Mouse (Mus musculus): Measurements from ENCODE around the gene Tlcd1. TPM values are rescaled to one million over a fixed set of nuclear protein-coding genes. Genes with fewer than 3 reads are reported as not detected.

Gene Tlcd1
- polyA plus RNA-seq, 1 experiment from 2014 or later, result 8.0 TPM

GRCm38 (mm10) chr11:78168541-78169468 is 7.7 kb upstream of the Tlcd1 start:
- no peak overlapping the region for H3K9ac ChIP-seq (replicated peaks)
- H3K4me1 ChIP-seq, result peaks cover 7% of the 10 kb centered on the region
- no peaks in the 10 kb centered on the region for H3K9me3 ChIP-seq
- H3K4me3 ChIP-seq, result no peak overlapping the region
- H3K27ac ChIP-seq (replicated peaks), result no peak overlapping the region
- 69% methylated on average over 19 of the region's 19 CpGs for WGBS
- no peak overlapping the region for H3K4me2 ChIP-seq (replicated peaks)
- H3K36me3 ChIP-seq, result no peaks in the 10 kb centered on the region
- H3K27me3 ChIP-seq, result peaks cover 17% of the 10 kb centered on the region
- ATAC-seq (ENCODE audit: low FRiP score, low read depth), result no peak

GRCm38 (mm10) chr11:78170306-78170705 is 6.2 kb upstream of the Tlcd1 start:
- Histone ChIP-seq H3K9me3 (no peaks in the 10 kb centered on the region), H3K27me3 (peaks cover 17% of the 10 kb centered on the region), H3K4me1 (peaks cover 7% of the 10 kb centered on the region), H3K4me2 (replicated peaks) (no peak overlapping the region), H3K9ac (replicated peaks) (no peak overlapping the region), H3K4me3 (no peak overlapping the region), H3K36me3 (no peaks in the 10 kb centered on the region), H3K27ac (replicated peaks) (no peak overlapping the region)
- 89% methylated on average over 15 of the region's 15 CpGs for WGBS
- no peak for ATAC-seq (ENCODE audit: low FRiP score, low read depth)

GRCm38 (mm10) chr11:78171328-78171727 is 5.2 kb upstream of the Tlcd1 start:
- Histone ChIP-seq H3K4me1 (no peaks in the 10 kb centered on the region), H3K4me2 (replicated peaks) (no peak overlapping the region), H3K9ac (replicated peaks) (no peak overlapping the region), H3K27ac (replicated peaks) (no peak overlapping the region), H3K27me3 (peaks cover 17% of the 10 kb centered on the region), H3K4me3 (no peak overlapping the region), H3K9me3 (no peaks in the 10 kb centered on the region), H3K36me3 (no peaks in the 10 kb centered on the region)
- no peak for ATAC-seq (ENCODE audit: low FRiP score, low read depth)
- WGBS, result 62% methylated on average over 4 of the region's 4 CpGs

GRCm38 (mm10) chr11:78172034-78172747 is 4.3 kb upstream of the Tlcd1 start:
- H3K27me3 ChIP-seq, result peaks cover 16% of the 10 kb centered on the region
- no peak for ATAC-seq (ENCODE audit: low FRiP score, low read depth)
- no peak overlapping the region for H3K4me2 ChIP-seq (replicated peaks)
- H3K9ac ChIP-seq (replicated peaks), result no peak overlapping the region
- H3K9me3 ChIP-seq, result no peaks in the 10 kb centered on the region
- no peak overlapping the region for H3K4me3 ChIP-seq
- no peak overlapping the region for H3K27ac ChIP-seq (replicated peaks)
- 82% methylated on average over 16 of the region's 16 CpGs for WGBS
- peaks cover 6% of the 10 kb centered on the region for H3K4me1 ChIP-seq
- H3K36me3 ChIP-seq, result no peaks in the 10 kb centered on the region

GRCm38 (mm10) chr11:78172748-78173383 is 3.6 kb upstream of the Tlcd1 start:
- ATAC-seq (ENCODE audit: low FRiP score, low read depth), result no peak
- 89% methylated on average over 19 of the region's 19 CpGs for WGBS
- no peaks in the 10 kb centered on the region for H3K36me3 ChIP-seq
- peaks cover 10% of the 10 kb centered on the region; the same call in 1 of the 2 replicates for H3K27me3 ChIP-seq
- no peaks in the 10 kb centered on the region for H3K9me3 ChIP-seq
- no peak overlapping the region for H3K9ac ChIP-seq (replicated peaks)
- no peak overlapping the region for H3K4me3 ChIP-seq
- peaks cover 12% of the 10 kb centered on the region for H3K4me1 ChIP-seq
- no peak overlapping the region for H3K27ac ChIP-seq (replicated peaks)
- no peak overlapping the region for H3K4me2 ChIP-seq (replicated peaks)

- WGBS, result 87% methylated on average over 3 of the region's 3 CpGs
- H3K36me3 ChIP-seq, result peaks cover 2% of the 10 kb centered on the region
- peaks cover 24% of the 10 kb centered on the region for H3K4me1 ChIP-seq
- H3K9ac ChIP-seq (replicated peaks), result no peak overlapping the region
- no peak overlapping the region for H3K4me2 ChIP-seq (replicated peaks)
- no peak for ATAC-seq (ENCODE audit: low FRiP score, low read depth)
- H3K9me3 ChIP-seq, result no peaks in the 10 kb centered on the region
- H3K27me3 ChIP-seq, result peaks cover 7% of the 10 kb centered on the region; the same call in 1 of the 2 replicates
- no peak overlapping the region for H3K4me3 ChIP-seq
- no peak overlapping the region for H3K27ac ChIP-seq (replicated peaks)
These were observed 2.0 kb upstream of the Tlcd1 start for GRCm38 (mm10) chr11:78174506-78174905.

GRCm38 (mm10) chr11:78175771-78176401 is 625 bp upstream of the Tlcd1 start:
- H3K9me3 ChIP-seq, result no peaks in the 10 kb centered on the region
- peak overlapping the region; percentile 83 for H3K4me2 ChIP-seq (replicated peaks)
- H3K36me3 ChIP-seq, result peaks cover 16% of the 10 kb centered on the region
- WGBS, result 7% methylated on average over 9 of the region's 10 CpGs
- peak overlapping the region; percentile 67 for H3K27ac ChIP-seq (replicated peaks)
- ATAC-seq (ENCODE audit: low FRiP score, low read depth), result no peak; the same call in 1 of the 2 replicates
- peak overlapping the region; percentile 68 for H3K4me3 ChIP-seq
- H3K9ac ChIP-seq (replicated peaks), result peak overlapping the region; percentile 51; the same call in 1 of the 2 replicates
- peaks cover 7% of the 10 kb centered on the region; the same call in 1 of the 2 replicates for H3K27me3 ChIP-seq
- H3K4me1 ChIP-seq, result peaks cover 36% of the 10 kb centered on the region

GRCm38 (mm10) chr11:78176905-78177331 is 407 bp downstream of the Tlcd1 start:
- peaks cover 41% of the 10 kb centered on the region for H3K4me1 ChIP-seq
- H3K27ac ChIP-seq (replicated peaks), result 0 out of 2 replicates have a peak overlapping the region, but pooled peaks have one; percentile 67
- 2% methylated on average over 23 of the region's 23 CpGs for WGBS

GRCm38 (mm10) chr11:78177437-78177836 is 926 bp downstream of the Tlcd1 start:
- peaks cover 30% of the 10 kb centered on the region for H3K36me3 ChIP-seq
- H3K9me3 ChIP-seq, result no peaks in the 10 kb centered on the region
- H3K4me2 ChIP-seq (replicated peaks), result peak overlapping the region; percentile 83
- peak overlapping the region; percentile 90; the same call in 1 of the 2 replicates for H3K27ac ChIP-seq (replicated peaks)
- H3K27me3 ChIP-seq, result peaks cover 7% of the 10 kb centered on the region; the same call in 1 of the 2 replicates
- no peak for ATAC-seq (ENCODE audit: low FRiP score, low read depth)
- H3K4me1 ChIP-seq, result peaks cover 46% of the 10 kb centered on the region
- no peak overlapping the region; the same call in 1 of the 2 replicates for H3K9ac ChIP-seq (replicated peaks)
- H3K4me3 ChIP-seq, result peak overlapping the region; percentile 68
- 2% methylated on average over 10 of the region's 10 CpGs for WGBS

More at GRCm38 (mm10) chr11:78176905-78177331, 407 bp downstream of the Tlcd1 start:
- Histone ChIP-seq H3K4me3 (peak overlapping the region; percentile 68), H3K27me3 (peaks cover 7% of the 10 kb centered on the region; the same call in 1 of the 2 replicates), H3K9me3 (no peaks in the 10 kb centered on the region), H3K4me2 (replicated peaks) (peak overlapping the region; percentile 83), H3K9ac (replicated peaks) (peak overlapping the region; percentile 51), H3K36me3 (peaks cover 26% of the 10 kb centered on the region)
- no peak for ATAC-seq (ENCODE audit: low FRiP score, low read depth)

- under 1% methylated on average over 78 of the region's 84 CpGs for WGBS
These were observed 1.7 kb downstream of the Tlcd1 start for GRCm38 (mm10) chr11:78177903-78178858.

More at GRCm38 (mm10) chr11:78177903-78178858, 1.7 kb downstream of the Tlcd1 start:
- Histone ChIP-seq H3K27me3 (peaks cover 7% of the 10 kb centered on the region; the same call in 1 of the 2 replicates), H3K27ac (replicated peaks) (peak overlapping the region; percentile 90), H3K4me2 (replicated peaks) (peak overlapping the region; percentile 83), H3K9ac (replicated peaks) (peak overlapping the region; percentile 68), H3K36me3 (peaks cover 30% of the 10 kb centered on the region), H3K4me3 (peak overlapping the region; percentile 68), H3K4me1 (peaks cover 47% of the 10 kb centered on the region), H3K9me3 (no peaks in the 10 kb centered on the region)
- ATAC-seq (ENCODE audit: low FRiP score, low read depth), result peak; percentile 80
